Mouse (Mus musculus): ENCODE measurements around the gene Trim26. TPM values are rescaled to one million over a fixed set of nuclear protein-coding genes. Genes with fewer than 3 reads are reported as not detected.

Trim26 gene
- polyA plus RNA-seq (2012; rRNA removed): 36.0 and 41.7 TPM in 2 replicates

DNA sequence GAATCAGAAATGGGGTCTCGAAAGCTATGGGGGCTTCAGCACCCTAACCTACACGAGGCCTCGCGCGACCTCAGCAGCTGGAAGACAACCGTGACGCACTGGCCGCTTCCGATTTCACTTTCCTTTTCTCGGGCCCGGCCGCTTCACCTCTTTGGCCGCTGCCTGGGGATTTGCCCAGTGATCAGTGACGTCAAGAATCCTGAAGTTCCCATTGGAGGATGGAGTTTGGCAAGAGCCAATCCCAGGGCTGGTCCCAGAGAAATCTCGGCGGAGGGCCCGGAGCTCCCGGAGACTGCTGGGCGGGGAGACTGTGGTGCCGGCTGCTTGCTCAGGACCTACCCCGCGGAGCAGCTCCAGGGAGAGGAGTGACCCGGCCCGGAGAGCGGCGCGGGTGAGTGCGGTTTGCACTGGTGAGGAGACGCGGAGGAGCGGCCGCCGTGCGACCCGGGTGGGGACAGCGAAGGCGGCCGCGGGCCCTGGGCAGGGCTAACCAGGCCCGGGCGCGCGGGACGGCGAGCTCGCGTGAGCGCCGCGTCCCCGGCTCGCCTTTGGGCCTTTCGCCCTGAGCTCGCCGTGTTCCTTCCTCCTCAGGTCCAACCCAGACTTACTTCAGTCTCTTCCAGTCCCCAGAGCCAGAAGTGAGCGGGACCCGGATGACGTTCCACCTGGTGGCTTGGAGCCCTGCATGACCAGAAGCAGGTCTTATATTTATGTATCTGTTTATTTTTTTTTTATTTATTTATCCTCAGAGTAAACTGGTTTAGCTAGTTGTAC is at the start of gene Trim26:
Trim26 (plus strand) TSS at position 261 of the 774 bp plus-strand sequence.

DNA sequence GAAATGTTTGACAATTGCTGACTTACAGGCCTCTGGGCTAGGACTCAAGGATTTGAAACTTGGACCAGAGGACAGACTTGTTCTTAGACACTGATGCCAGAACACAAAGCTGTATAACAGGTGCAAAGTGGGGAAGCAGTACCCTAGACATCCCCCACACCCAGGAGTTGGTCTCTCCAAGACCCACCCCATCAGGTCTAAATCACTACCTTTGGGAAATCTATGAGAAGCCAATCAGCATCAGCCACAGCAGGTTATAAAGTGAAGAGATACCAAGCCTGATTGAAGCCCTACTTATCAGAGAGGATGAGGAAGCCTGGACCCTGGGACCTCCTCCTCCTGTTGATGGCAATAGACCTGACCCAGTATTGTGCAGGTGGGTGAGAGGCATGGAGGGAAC is 25.1 kb upstream of the Trim26 start, which contains the start of gene H2-M10.6:
H2-M10.6 (plus strand) TSS at position 301 of the 400 bp plus-strand sequence.

DNA sequence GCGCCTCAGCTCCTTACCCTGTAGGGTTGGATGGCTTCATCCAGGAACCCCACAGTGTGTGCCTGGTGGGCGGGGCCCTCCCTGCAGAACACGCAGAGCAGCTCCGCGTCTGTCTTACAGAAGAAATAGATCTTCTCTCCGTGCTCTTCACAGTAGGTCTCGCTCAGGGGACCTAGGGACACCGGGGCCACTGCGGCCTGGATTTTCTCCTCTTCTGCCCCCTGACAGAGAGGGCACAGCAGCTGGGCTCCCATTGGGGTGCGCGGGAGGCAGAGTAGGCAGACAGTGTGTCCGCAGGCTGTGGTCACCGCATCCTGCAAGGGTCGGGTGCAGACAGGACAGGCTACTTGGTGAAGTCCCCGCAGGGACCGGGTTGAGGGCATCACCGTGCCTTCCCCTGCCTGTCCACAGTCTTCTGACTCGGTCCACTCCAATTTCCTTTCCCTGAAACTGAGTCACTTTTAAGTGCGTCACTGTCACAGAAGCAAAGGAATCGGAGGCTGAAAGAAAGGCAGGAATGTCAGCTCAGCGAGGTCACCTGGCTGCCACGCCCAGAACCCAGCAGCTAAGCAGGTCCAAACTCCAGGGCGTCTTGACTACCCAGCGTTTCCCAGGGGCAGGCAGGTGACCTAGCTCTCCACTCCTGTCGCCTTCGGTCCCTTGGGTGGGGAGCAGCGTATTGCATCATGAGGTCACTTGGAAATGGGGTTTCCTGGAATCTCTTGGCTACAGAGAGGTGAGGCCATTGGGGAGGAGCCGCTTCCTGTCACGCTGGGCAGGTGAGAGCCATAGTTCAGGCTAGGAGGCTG is 30.0 kb downstream of the Trim26 start, which contains the start of gene Trim15:
Trim15 (minus strand) TSS at position 492 of the 809 bp plus-strand sequence.

DNA sequence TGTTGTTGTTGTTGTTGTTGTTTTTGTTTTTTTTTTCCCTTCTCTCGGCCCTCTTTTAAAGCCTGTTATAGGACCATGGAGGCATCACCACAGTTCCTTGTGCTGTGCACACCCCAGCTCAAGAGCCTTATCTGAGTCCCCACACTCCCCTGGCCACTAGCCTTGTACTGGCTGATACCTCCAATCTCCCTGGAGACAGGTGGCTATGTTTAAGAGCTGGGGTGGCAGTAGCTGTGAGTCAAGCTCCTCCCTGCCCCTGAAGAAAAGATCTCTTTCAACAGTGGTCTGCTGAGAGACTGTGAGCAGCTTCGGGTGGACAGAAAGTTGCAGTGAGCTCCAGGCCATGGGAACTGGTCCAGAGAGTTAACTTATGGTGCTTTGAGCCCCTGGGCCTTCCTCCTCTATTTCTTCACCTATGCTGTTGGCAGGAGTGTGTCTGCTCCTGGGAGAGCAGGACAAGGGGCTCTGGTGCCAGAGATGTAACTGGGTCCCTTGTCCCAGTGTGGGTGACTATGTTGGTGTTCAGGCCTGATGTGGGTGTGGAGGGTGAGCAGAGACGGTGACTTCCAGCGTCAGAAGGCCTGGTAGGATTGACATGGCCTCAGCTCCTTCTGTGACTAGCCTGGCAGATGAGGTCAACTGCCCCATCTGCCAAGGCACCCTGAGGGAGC is 32.5 kb downstream of the Trim26 start, which contains the start of gene Trim10:
Trim10 (plus strand) TSS at position 291 of the 671 bp plus-strand sequence.

DNA sequence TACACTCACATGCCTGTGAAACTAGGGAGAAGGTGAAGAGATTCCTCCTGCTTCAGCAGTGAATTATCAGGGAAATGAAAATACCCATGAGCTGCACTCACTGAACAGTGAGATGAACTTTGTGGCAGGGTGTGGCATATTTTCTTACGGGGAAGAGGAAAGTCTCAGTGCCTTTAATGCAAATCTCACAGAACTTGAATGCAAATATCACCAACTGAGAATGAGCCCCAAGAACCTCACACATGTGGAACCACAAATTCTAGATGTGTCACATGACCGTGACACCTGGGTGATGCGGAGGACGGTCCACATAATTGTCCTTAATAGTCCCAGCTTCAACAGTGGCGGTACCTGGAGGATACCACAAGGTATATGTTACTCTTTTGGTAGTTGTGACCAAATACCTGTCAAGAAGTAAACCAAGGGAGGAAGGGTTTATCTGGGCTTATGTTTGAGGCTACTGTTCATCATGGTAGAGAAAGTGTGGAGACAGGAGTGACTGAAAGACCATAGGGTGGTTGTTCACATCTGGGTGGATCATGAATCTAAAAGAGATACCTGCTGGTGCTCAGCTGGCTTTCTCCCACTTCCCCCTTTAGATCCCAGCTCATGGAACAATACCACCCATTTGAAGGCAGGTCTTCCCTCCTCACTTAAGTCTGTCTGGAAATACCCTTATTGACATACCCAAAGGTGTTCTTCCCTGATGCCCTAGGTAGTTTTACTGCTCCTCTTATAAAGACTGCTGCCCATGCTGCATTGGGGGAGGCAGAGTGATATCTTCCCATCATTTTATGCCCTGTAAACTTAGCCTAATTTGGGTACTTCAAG is 53.4 kb downstream of the Trim26 start, which contains the start of gene Trim40:
Trim40 (minus strand) TSS at position 51 of the 831 bp plus-strand sequence.

DNA sequence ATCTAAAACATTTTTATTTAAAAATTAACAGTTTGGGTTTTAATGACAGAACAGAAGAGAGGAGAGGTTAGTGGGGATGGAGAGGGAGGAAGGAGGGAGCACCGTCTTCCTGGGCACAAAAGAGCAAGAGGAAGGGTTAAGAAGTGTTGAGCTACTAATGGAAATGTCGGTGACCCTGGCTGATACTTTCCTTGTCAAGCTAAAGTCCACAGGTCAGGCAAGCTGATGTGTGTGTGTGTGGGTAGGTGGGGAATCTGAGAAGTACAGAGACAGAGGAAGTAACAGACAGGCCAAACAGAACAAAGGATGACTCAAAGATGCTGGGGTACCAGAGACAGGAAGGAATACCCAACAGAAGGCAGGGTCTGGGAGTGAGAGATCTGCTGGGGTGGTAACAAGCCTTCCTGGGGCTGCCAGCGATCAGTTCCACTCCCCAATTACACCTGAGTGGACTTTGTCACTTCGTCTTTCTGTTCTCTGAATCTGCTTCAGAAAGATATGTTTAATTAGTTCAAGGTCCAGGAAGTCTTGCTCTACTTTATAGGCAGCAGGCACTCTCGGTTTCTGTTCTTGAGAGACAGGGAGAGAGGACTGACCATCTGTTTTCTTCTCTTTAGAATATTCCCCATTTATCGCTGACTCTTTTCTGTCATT is 60.7 kb downstream of the Trim26 start, which contains the start of gene Trim31:
Trim31 (plus strand) TSS at position 567 of the 654 bp plus-strand sequence.

Other genes with a start within 250 kb of the Trim26 start
- gene H2-M9, start 194.5 kb upstream of the Trim26 start, polyA plus RNA-seq (2012; rRNA removed): not detected in 2 replicates
- gene H2-M1, start 164.9 kb upstream of the Trim26 start, polyA plus RNA-seq (2012; rRNA removed): not detected in 2 replicates
- not detected in 2 replicates for gene H2-M10.5, start 64.2 kb upstream of the Trim26 start, polyA plus RNA-seq (2012; rRNA removed)
- not detected in 2 replicates for gene H2-M10.6, start 25.0 kb upstream of the Trim26 start, polyA plus RNA-seq (2012; rRNA removed)
- 6.8 and 15.1 TPM in 2 replicates for gene Trim15, start 30.1 kb downstream of the Trim26 start, polyA plus RNA-seq (2012; rRNA removed)
- not detected in 2 replicates for gene Trim10, start 32.4 kb downstream of the Trim26 start, polyA plus RNA-seq (2012; rRNA removed)
- 14.6 and 18.9 TPM in 2 replicates for gene Trim40, start 53.0 kb downstream of the Trim26 start, polyA plus RNA-seq (2012; rRNA removed)
- 18.0 and 23.9 TPM in 2 replicates for gene Trim31, start 61.0 kb downstream of the Trim26 start, polyA plus RNA-seq (2012; rRNA removed)
- gene Rnf39, start 105.8 kb downstream of the Trim26 start, polyA plus RNA-seq (2012; rRNA removed): 38.9 and 42.9 TPM in 2 replicates
- gene Ppp1r11, start 114.6 kb downstream of the Trim26 start, polyA plus RNA-seq (2012; rRNA removed): 45.1 and 56.4 TPM in 2 replicates
- 19.3 and 25.8 TPM in 2 replicates for gene Znrd1, start 121.4 kb downstream of the Trim26 start, polyA plus RNA-seq (2012; rRNA removed)
- gene Znrd1as, start 121.5 kb downstream of the Trim26 start, polyA plus RNA-seq (2012; rRNA removed): 1.1 and 1.2 TPM in 2 replicates
- not detected in 2 replicates for gene 2410137M14Rik, start 144.1 kb downstream of the Trim26 start, polyA plus RNA-seq (2012; rRNA removed)
- 0.28 TPM in 1 of 2 replicates, not detected in the other for gene H2-M5, start 152.4 kb downstream of the Trim26 start, polyA plus RNA-seq (2012; rRNA removed)
- 1.7 and 1.9 TPM in 2 replicates for gene Zfp57, start 164.0 kb downstream of the Trim26 start, polyA plus RNA-seq (2012; rRNA removed)
- not detected in 2 replicates for gene Mog, start 186.3 kb downstream of the Trim26 start, polyA plus RNA-seq (2012; rRNA removed)
- gene Gabbr1, start 208.8 kb downstream of the Trim26 start, polyA plus RNA-seq (2012; rRNA removed): 20.3 and 20.6 TPM in 2 replicates